Mouse (Mus musculus) thymus, postnatal 10 days (tissue): ENCODE data around the gene Ccdc155.

Experiments used
- DNase-seq, 2 experiments: peaks; one replicate each; pipeline ENCODE4 v3.0.0; 2021; ENCODE audit warnings: low spot score in 2 of 2

The Ccdc155 gene

DNA sequence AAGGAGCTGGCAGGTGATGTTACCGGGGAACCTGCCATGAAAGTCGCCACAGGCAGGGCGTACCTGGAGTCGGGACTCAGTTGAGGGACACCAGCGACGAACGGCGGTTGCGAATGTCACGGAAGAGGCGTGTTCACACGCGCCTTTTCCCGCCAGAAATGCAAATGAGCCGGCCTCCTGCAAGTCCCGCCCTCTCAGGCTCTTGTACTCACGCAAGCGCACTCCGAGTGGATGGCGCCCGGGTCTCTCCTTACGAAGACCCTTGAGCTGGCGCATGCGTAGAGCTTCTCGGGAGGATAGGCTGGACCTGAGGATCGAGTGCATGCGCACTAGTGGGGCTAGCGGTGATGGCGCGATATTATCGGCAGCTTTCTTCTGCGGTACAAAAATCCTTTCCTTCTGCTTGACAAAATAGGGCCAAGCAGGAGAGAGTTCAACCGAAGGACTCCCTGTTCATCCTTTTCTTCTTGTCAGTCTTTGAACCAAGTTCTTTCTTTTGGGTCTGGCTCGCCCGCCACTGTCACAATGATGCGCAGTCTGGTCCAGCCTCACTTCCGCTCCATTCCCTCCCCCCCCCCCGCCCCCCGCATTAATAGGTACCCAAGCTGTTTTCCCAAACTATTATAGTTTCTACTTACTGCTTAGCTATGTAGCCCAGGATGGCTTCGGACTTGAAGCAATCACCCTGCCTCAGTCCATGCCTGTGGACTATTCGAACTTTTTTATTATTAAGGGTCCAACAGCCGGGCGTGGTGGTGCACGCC is at the start of gene Ccdc155:
TSS of gene Ccdc155 (minus strand) at position 513 of the 764 bp plus-strand sequence.
- DNase-seq: peak; percentile 91 to 92

DNA sequence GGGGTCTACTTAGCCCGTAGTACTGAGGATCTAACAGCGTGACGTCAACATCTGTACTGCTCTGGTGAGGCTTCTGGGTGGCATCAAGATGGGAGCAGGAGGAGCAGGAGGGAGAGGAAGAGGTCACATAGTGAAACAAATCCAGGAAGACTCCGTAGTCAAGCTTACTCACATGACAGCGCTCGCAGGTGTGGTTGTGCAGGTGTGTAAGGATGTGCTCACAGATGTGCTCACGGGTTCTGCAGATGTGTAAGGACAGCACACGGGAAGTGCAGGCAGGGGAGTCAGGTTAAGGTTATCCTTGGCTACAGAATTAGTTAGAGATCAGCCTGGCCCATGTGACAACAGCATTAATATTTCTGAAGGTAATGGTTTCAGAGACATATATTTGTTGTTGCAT is 49.1 kb upstream of the Ccdc155 start:
- DNase-seq: no peak

DNA sequence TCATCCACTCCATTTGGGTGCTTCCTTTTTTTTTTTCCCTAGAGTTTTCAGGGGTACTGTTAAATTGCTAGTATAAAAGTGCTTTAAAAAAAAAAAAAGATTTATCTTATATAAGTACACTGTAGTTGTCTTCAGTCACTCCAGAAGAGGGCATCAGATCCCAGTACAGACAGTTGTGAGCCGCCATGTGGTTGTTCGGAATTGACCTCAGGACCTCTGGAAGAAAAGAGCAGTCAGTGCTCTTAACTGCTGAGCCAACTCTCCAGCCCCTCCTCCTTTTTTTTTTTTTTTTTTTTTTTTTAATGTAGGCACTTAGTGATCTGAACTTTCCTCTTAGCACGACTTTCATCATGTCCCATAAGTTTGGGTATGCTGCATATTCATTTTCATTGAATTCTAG is 43.0 kb upstream of the Ccdc155 start:
- DNase-seq: no peak

DNA sequence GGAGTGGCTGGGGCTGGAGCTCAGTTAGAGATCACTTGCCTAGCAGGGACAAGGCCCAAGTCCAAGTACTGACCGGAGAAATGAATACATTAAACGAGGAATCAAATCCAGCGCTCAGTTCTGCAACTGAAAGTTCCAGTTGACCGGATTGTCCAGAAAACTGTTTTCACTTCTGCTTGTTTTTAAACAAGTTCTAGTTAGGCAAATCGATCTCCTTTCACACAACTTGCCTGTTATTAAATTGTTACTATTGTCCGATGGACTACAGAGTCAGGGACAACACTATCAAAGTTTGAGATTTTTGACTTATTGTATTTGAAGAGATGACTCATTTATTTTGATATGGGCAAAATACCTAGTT is 36.7 kb upstream of the Ccdc155 start:
- DNase-seq: no peak

DNA sequence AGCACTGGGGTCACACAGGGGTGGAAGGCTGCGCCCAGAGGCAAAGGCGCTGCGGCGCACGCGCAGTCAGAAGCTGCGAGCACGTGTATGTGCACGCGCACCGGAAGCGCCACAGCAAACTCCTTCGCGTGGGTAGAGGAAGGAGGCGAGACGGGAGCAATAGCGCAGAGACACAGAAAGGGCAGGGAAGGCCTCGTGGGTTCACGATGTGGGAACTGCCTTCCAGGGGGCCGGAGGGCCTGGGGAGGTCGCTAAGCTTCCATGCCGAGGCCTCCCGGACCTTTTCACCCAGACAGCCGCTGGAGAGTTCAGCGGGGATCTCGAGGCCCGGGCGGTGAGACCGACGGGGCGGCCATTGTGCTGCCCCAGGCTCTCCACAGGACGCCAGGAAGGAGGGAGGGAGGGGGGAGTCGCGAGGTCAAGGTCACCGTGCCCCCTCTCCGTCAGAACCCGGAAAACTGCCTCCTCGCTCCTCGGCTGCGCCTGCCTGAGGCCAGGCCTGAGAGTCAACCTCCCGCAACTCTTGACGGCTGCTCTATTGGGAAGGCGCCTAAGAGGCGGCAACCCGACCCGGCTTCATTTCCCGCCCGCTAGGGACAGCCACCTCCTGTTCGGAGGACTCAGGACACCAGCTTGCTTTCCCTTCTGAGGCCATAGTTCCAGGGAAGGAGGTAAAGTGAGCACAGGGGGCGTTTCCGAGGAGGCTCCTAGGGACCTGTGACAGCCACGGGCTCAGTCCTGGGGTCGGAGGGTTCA is 36.1 kb upstream of the Ccdc155 start, which contains the start of gene Slc6a16:
TSS of gene Slc6a16 (plus strand) at position 453 of the 756 bp plus-strand sequence.
- DNase-seq: no peak

DNA sequence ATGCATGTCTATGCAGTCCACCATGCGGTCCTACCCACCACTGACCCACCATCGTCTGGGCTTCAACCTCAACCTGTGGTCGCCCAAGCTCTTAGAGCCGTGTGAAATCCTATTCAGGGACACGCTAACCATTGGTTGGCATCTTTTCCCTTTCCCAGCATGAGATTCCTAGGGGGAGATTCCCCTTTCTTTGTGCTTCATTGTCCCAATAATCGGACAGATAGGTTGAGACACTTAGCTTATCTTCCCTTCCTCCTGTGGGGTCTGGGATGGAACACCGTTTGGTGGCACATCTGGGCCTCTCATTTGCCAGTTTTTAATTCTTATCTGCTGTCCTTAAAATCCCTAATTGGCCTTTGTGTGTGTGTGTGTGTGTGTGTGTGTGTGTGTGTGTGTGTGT is 35.4 kb upstream of the Ccdc155 start:
- DNase-seq: no peak

DNA sequence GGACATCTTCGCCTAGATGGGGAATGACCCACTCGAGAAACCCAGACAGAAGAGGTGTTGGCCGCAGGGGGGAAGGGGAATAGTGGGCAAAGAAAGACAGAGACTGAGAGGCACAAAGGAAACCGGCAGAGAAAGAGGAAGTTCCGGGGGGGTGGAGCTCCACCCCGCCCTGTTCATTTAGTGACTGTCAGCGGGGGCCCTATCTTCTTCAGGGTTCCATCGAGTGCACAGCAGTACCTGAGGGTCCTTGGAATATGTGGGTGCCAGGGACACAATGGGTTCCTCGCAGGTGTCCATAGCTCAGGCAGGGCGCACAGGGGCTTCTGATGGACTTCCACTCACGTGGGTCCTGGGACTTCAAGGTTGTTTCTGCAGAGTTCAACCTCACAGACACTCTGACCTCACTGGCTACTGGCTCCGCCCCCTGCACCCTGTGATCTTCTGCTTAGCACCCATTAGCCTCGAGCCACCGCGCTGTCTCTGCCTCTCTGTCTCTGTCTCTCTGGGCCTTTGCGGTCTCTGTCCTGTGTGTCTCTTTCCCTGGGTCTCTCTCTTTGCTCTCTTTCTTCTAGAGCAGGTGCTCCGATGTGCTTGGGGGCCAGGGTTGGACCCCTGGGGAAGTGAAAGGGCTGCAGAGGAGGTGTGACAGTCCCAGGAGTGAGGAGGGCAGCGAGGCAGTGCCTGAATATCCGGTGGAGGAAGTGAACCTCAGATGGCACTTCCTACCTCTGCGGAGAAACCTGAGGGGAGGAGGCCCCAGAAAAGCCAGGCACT is 34.2 kb upstream of the Ccdc155 start, which contains the start of gene Cd37:
TSS of gene Cd37 (minus strand) at position 393 of the 774 bp plus-strand sequence.
- peak; percentile 60 to 63 for DNase-seq

DNA sequence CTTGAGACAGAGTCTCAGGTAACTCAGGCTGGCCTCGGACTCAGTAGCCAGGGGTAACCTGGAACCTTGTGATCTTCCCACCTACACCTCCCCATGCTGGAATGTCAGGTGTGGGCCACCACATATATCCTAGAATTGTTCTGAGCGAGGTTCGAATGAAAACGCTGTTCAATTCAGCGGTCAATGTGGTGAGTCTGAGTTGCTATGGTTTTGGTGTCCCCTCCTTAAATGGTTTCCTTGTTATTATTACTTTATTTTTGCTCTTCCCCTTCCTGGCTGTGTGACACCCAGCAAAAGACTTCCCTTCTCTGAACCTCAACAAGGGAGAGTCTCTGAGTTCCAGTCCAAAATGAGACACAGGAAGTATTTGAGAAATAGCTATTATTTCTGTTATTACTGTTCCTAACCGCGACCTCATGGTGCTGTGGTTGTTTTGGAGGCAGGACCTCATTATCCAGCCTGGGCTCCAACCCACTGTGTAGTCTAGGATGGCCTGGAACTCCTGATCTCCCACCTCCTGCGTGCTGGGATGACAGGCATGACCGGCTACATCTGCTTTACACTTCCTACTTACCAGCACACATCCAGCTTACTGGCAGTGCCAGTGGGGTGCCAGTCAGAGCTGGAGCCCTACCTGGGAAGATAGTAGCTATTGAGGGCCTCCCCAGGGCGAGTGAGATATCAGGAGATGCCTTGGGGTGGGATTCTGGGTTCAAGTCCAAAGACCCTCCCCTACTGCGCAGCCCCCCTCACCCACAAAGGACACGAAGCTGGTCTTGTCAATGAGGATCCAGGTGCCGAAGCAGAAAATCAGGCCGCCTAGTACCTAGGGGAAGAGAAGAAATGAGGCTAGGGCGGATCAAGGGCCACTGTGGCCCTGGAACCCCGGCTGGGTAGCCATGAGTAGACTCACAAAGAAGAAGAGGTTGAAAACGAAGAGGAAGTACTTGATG is 33.3 kb upstream of the Ccdc155 start:
- DNase-seq: no peak

DNA sequence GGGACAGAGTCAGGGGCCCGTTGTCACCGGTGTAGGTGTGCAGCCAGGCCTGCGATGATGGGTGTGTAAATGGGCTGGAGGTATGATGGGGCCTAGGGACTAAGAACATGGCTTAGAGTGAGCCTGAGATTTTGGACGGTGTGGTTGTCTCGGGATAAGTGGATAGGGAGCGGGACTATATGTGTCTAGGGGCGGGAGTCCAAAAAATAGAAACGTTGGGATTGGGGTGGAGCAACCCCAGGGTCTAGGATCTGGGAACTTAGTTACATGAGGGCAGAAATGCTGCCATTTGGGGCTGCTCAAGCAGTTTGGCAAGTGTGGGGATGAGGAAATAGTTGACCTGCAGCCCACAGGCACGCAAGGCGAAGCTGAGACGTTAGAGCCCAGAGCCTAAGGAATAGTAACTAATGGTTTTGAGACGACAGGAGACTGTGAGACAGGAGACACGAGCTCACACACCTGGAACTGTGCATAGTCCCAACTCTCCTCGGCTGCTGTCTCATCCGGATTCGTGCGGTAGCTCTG is 31.0 kb upstream of the Ccdc155 start:
- DNase-seq: no peak

DNA sequence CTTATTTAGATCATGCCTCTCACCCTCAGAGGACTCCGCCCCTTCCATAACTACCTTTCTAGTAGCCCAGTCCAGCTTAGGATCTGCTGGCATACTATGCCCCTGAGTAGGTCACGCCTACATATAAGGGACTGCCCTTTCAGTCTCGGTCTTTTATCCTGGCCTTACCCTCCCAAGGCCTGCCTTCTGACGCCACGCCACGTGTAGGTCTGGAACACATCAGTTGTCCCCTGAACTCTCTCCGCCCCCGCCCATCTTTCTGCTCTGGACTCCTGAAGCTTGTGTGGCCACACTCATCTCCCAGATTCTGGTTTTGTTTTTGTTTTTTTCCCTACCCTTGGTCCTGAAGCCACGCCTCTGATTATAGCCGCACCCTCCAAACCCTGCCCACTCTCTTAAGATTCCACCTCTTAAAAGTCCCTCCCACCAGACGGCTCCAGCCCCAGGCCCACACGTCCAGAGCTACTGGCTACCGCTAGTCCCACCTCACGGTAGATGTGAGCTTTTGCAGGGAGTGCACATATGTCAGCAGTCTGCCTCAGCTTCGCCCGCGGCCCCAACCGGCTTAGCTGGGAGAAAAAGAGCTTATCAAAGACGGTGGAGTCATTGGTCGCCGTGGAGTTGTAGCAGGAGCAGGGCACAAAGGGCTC is 30.4 kb upstream of the Ccdc155 start:
- DNase-seq: no peak

DNA sequence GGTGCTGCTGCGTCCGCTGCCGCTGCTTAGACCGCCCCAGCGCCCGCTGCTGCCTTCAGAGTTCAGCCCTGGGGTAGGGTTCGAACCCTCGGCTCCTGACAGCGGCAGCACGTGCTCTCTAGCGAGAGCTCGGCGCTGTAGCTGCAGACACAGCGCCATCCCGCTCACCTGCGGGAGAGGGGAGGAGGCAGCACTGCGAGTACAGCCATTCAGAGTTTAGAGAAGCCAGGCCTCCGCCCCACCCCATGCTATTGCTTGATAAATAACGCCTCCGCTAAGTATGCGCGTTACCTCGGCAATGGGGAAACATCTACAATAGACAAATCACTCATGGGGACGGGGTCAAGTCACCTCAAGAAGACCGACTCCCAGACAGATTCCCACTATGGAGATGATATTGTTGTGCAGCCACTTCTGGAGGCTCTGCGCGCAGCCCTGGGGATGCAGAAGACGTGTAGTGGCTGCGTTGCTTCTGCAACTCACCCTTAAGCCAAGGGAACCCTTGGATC is 29.7 kb upstream of the Ccdc155 start:
- DNase-seq: no peak

DNA sequence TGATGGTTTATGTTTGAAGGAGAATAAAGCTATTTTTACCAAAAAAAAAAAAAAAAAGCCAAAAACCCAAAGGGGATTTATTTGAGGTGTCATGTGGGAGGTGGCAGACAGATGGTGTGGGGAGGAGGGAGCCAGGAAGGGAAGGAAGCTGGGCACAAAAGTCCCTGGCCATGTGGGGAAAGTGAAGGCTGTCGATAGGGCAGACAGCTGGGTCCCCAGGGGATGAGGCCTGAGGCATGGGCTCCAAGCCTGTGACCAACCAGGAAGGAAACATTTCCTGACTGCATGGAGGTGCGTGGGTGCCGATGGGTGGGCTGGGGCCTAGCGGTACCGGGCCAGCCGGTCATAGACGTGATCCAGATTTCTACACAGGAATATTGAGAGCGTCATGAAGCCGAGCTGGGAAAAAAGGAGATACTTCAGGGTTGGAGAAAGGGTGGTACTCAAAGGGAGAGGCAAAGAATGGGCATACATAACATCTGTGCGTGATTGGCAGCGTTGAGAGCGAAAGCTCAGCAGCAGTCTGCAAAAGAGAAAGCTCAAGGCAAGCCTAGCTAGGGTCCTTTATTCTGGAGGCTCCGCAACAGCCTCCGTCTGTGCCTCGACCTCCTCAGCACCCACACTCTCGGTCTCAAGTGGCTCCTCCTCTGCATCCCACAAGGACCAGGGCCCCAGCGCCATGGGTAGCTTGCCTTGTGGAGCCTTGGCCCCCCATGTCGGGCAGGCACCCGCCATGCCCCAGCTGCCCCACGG is 29.1 kb upstream of the Ccdc155 start:
- no peak for DNase-seq

DNA sequence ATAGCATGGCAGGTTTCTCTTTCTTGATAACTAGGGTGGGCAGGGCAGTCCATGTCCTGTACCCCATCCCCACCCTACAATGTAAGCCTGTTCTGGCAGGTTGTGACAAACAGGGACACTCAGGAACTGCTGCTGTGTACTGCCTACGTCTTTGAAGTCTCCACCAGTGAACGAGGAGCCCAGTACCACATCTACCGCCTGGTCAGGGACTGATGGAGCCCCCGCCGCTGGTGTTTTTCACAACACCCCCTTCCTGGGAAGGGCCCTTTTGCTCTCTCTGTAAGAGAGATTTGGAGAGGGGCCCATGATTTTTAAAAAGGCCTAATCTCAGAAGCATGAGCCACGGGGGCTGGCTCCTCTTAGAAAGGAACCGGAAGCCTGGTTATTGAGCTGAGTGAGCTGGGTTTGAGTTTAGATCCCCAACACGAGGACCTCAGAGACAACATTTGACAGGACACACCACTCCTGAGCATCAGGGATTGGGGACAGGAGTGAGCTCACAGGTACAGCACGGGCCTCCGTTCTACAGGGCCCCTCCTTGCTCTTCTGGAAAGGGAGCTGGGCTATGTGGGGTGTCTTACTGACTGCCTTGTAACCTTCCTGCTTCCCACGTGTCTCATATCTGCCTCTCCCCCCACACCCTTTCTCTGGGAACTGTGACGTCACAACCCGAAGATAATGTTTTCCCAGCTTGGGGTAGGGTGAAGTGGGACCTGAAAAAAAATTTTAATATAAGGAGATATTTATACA is 28.2 kb upstream of the Ccdc155 start:
- no peak for DNase-seq

DNA sequence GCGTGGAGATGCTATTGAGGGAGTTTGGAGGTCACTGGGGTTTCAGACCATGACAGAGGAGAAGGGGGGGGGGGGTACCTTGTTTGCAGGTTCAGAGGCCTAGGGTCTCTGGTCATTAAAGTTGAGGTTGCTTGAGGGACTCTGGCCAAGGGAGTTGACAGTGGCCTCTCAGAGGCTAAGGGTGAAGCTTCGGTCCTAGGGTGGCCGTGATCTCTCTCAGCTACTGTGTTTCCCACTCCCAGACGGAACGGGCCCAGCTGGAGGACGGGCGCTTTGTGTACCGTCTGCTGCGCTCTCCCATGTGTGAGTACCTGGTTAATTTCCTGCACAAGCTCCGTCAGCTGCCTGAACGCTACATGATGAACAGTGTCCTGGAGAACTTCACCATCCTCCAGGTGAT is 27.2 kb upstream of the Ccdc155 start:
- no peak for DNase-seq

DNA sequence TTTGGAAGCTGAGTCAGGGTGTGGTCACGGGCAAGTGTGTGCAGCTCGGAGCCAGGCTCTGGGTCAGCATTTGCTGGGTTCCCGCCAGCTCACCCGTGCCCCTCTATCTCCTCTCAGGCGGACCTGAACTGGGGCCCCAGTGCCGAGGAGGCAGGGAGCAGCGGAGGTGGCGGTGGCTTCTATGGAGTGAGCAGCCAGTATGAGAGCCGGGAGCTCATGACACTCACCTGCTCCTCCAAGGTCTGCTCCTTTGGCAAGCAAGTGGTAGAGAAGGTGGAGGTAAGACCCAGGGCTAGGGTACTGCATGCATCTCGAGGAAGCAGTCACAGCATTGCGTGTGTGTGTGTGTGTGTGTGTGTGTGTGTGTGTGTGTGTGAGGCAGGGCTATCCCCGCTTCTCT is 26.5 kb upstream of the Ccdc155 start:
- DNase-seq: no peak

DNA sequence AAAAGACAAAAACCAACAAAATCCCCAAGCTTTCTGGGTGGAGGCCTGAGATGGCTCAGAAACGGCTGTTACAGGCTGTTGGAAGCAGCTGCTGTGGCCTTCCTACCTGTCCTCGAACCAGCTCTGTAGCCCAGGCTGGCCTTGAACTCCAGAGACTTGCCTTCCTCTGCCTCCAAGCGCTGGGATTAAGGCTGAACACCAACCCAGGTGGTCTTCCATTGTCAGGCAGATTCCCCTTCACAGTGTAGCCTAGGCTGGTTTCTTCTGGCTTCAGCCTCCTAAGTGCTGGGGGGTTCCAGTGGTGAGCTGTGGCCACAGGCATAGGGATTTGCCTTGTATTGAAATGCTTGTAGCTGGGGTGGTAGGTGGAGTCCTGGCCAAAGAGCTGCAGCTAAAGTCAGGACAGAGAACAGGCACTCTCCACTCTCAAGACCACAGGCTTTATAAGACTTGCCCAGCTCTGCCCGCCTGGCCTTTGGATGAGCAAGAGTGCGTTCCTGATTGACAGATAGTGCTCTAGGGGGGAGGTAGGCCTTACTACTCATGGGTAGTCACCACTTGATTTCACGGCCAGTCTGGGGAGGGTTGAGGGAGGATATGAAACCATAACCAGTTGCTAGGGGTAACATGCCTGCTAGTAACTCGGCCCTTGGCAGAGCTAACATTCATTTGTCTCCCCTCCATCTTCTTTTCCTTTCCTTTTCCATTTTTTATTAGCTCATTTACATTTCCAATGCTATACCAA is 24.9 kb upstream of the Ccdc155 start:
- DNase-seq: no peak

DNA sequence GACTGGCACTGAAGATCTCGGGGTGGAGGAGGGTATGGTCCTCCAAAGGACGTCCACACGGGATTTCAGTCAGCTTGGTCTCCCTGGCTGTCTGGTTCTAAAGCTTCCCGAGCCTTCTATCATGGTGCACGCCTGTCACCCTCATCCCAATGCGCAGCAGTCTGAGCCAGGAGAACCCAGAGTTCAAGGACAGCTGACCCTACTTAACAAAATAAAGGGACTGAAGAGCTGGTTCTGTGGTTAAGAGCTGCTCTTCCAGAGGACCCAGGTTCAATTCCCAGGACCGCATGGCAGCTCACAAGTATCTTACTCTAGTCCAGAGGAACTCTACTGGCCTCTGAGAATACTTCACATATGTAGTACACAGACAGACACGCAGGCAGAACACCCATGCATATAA is 24.4 kb upstream of the Ccdc155 start:
- no peak for DNase-seq

DNA sequence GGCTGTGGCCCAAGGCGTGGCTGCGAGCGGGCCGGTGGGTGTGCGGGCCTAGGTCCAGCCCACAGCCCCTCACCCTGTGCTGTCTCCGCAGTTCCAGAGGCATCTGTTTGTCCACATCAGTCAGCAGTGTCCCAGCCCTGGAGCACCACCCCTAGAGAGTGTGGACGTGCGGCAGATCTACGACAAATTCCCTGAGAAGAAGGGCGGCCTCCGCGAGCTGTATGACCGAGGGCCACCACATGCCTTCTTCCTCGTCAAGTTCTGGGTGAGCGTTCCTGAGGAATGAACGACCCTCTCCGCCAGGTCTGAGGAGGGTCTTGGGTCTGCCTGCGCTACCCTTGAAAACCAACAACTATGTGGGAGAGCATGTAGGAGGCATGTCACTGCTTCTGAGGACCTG is 23.9 kb upstream of the Ccdc155 start:
- no peak for DNase-seq
